Mouse (Mus musculus): ENCODE measurements at regions not wholly inside any gene's neighbourhood (a gene's known extent, or its start where the extent isn't known, plus 50 kb on each side); places are given as distances from the start of the nearest gene placed in this dataset.
A peak's percentile ranks its signal among the peaks of the same experiment; 100 is the strongest.

DNA sequence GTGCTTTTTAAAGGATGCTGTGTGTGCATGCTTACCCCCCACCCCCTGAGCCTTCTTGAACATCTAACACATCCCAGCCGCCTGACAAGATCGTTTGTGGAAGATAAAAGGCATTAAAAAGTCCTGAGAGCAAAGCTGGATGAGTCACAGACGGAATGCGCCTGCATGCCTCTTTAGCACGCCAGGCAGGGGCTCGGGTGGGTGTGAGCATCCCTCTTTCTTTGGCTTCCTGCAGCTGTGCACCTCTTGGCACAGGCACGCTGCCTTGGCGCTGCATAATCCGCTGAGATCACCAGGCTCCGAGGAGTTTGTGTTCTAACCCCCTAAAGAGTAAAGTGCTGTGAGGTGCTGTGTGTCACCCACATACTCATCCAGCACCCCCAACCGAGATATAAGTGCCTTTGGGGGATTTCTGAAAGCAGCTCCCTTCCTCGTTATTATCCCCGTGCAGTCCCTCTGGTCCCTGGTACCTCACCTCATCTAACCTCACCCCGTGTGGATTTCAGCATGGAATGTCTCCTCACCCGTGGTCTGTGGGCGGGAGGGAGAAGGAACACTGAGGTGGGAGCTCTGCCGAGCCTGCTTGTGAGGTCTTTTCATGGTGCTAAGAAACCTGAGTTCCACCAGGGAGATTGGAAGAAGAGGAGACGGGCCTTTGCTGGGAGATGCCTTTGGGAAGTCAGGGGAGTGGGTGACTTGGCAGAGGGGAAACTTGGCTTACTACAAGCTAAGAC is 117.8 kb upstream of the Topaz1 start:
- WGBS: 27% methylated on average over 18 of the region's 18 CpGs
- no peak overlapping the region for H3K4me3 ChIP-seq (ENCODE audit: low read depth, low read length)
- H3K36me3 ChIP-seq (ENCODE audit: control insufficient read depth, insufficient read depth, low read length): no peaks in the 10 kb centered on the region
- ATAC-seq (ENCODE audit: low FRiP score) (no peak), DNase-seq (ENCODE audit: low spot score, missing footprints) (peak; percentile 78)
- H3K27me3 ChIP-seq (ENCODE audit: control insufficient read depth, insufficient read depth, low read length): no peaks in the 10 kb centered on the region
- H3K4me2 ChIP-seq: no peak overlapping the region
- peaks cover 4% of the 10 kb centered on the region for H3K4me1 ChIP-seq (ENCODE audit: control insufficient read depth, insufficient read depth, low read length)
- H3K9ac ChIP-seq (ENCODE audit: low read length): no peak overlapping the region
- no peaks in the 10 kb centered on the region for H3K9me3 ChIP-seq (ENCODE audit: control insufficient read depth, low read length)
- H3K27ac ChIP-seq (ENCODE audit: low read depth, low read length): no peak overlapping the region

DNA sequence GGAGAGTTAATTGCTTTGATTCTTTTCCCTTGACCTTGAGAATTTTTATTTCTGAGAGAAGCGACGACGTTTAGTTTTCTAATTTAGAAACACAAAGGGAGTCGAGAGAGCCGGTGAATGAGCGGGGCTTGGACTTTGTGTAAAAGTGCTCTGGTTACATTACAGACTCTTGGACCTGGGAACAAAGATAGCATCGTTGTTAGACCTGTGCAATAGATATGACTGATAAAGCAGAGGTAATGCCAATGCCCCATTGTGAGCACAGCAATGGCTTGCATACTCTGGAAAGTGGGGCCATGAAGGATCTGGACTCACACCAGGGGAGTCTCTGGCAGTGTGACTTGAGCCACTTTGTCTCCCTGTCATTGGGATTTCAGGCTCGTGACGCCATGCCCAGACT is 115.4 kb upstream of the Topaz1 start:
- Histone ChIP-seq H3K9me3 (ENCODE audit: control insufficient read depth, low read length) (no peaks in the 10 kb centered on the region), H3K27ac (ENCODE audit: low read depth, low read length) (no peak overlapping the region), H3K4me2 (no peak overlapping the region), H3K4me3 (ENCODE audit: low read depth, low read length) (no peak overlapping the region), H3K4me1 (ENCODE audit: control insufficient read depth, insufficient read depth, low read length) (peaks cover 4% of the 10 kb centered on the region), H3K36me3 (ENCODE audit: control insufficient read depth, insufficient read depth, low read length) (no peaks in the 10 kb centered on the region), H3K27me3 (ENCODE audit: control insufficient read depth, insufficient read depth, low read length) (no peaks in the 10 kb centered on the region), H3K9ac (ENCODE audit: low read length) (no peak overlapping the region)
- WGBS: 81% methylated on average over 9 of the region's 9 CpGs
- DNase-seq (ENCODE audit: low spot score, missing footprints): no peak
- no peak for ATAC-seq (ENCODE audit: low FRiP score)

DNA sequence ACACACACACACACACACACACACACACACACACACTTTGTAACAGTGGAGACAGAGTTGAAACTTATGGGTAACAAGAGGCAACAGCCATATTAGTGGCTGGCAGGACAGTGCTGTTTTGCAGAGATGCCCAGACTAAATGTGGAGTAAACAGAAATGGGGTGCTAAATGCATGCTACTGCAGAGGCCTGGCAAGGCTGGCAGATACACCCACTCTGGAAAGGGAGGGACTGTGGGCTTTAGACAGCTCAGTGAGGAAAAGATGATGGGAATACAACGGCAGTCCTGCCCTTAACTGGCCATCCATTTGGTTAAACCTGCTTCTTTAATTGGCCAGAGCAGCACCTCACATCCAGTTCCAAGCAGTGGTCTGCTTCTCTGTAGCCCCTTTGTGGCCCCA is 113.7 kb upstream of the Topaz1 start:
- ATAC-seq (ENCODE audit: low FRiP score) (no peak), DNase-seq (ENCODE audit: low spot score, missing footprints) (no peak)
- Histone ChIP-seq H3K4me1 (ENCODE audit: control insufficient read depth, insufficient read depth, low read length) (peaks cover 4% of the 10 kb centered on the region), H3K4me2 (no peak overlapping the region), H3K27ac (ENCODE audit: low read depth, low read length) (no peak overlapping the region), H3K36me3 (ENCODE audit: control insufficient read depth, insufficient read depth, low read length) (no peaks in the 10 kb centered on the region), H3K9ac (ENCODE audit: low read length) (no peak overlapping the region), H3K27me3 (ENCODE audit: control insufficient read depth, insufficient read depth, low read length) (no peaks in the 10 kb centered on the region), H3K4me3 (ENCODE audit: low read depth, low read length) (no peak overlapping the region), H3K9me3 (ENCODE audit: control insufficient read depth, low read length) (no peaks in the 10 kb centered on the region)
- 91% methylated on average over 1 of the region's 1 CpGs for WGBS

GRCm38 (mm10) chr9:122635138-122635964 is 111.8 kb upstream of the Topaz1 start:
- Histone ChIP-seq H3K9me3 (ENCODE audit: control insufficient read depth, low read length) (no peaks in the 10 kb centered on the region), H3K4me1 (ENCODE audit: control insufficient read depth, insufficient read depth, low read length) (no peaks in the 10 kb centered on the region), H3K4me2 (no peak overlapping the region), H3K27ac (ENCODE audit: low read depth, low read length) (no peak overlapping the region), H3K27me3 (ENCODE audit: control insufficient read depth, insufficient read depth, low read length) (no peaks in the 10 kb centered on the region), H3K9ac (ENCODE audit: low read length) (no peak overlapping the region), H3K36me3 (ENCODE audit: control insufficient read depth, insufficient read depth, low read length) (no peaks in the 10 kb centered on the region), H3K4me3 (ENCODE audit: low read depth, low read length) (no peak overlapping the region)
- no peak for ATAC-seq (ENCODE audit: low FRiP score)
- 55% methylated on average over 10 of the region's 10 CpGs for WGBS
- no peak for DNase-seq (ENCODE audit: low spot score, missing footprints)

DNA sequence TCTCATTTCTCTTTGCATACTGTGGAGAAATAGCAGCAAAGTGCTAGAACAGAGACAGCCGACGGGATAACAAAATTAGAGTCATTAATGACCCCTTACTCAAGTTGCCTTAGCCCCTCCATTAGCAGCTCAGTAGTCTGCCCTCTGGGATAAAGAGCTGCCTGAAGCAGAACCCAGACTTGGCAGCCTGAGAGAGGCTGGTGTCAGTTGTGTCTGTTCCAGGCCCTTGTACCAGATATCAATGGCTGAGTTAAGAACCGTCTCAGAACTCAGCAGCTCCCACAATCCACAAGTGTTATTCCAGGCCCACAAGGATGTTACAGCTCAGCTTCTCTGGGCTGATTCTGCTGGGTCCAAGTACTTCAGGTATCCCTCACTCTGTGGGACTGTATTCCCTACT is 109.6 kb upstream of the Topaz1 start:
- 83% methylated on average over 3 of the region's 3 CpGs for WGBS

GRCm38 (mm10) chr9:122639239-122639638 is 107.9 kb upstream of the Topaz1 start:
- Histone ChIP-seq H3K4me3 (ENCODE audit: low read depth, low read length) (no peak overlapping the region), H3K27me3 (ENCODE audit: control insufficient read depth, insufficient read depth, low read length) (no peaks in the 10 kb centered on the region)

More for the DNA sequence above, 109.6 kb upstream of the Topaz1 start:
- H3K4me1 ChIP-seq (ENCODE audit: control insufficient read depth, insufficient read depth, low read length): no peaks in the 10 kb centered on the region
- H3K9ac ChIP-seq (ENCODE audit: low read length): no peak overlapping the region
- H3K27me3 ChIP-seq (ENCODE audit: control insufficient read depth, insufficient read depth, low read length): no peaks in the 10 kb centered on the region
- DNase-seq (ENCODE audit: low spot score, missing footprints) (no peak), ATAC-seq (ENCODE audit: low FRiP score) (no peak)
- no peak overlapping the region for H3K27ac ChIP-seq (ENCODE audit: low read depth, low read length)
- H3K9me3 ChIP-seq (ENCODE audit: control insufficient read depth, low read length): no peaks in the 10 kb centered on the region
- no peaks in the 10 kb centered on the region for H3K36me3 ChIP-seq (ENCODE audit: control insufficient read depth, insufficient read depth, low read length)
- H3K4me3 ChIP-seq (ENCODE audit: low read depth, low read length): no peak overlapping the region
- no peak overlapping the region for H3K4me2 ChIP-seq

GRCm38 (mm10) chr9:122642913-122643312 is 104.2 kb upstream of the Topaz1 start:
- Histone ChIP-seq H3K4me3 (ENCODE audit: low read depth, low read length) (no peak overlapping the region), H3K4me2 (no peak overlapping the region), H3K4me1 (ENCODE audit: control insufficient read depth, insufficient read depth, low read length) (no peaks in the 10 kb centered on the region), H3K27me3 (ENCODE audit: control insufficient read depth, insufficient read depth, low read length) (no peaks in the 10 kb centered on the region), H3K36me3 (ENCODE audit: control insufficient read depth, insufficient read depth, low read length) (no peaks in the 10 kb centered on the region), H3K9me3 (ENCODE audit: control insufficient read depth, low read length) (no peaks in the 10 kb centered on the region), H3K9ac (ENCODE audit: low read length) (no peak overlapping the region), H3K27ac (ENCODE audit: low read depth, low read length) (no peak overlapping the region)
- 80% methylated on average over 7 of the region's 7 CpGs for WGBS
- no peak for ATAC-seq (ENCODE audit: low FRiP score)
- DNase-seq (ENCODE audit: low spot score, missing footprints): no peak

More at GRCm38 (mm10) chr9:122639239-122639638, 107.9 kb upstream of the Topaz1 start:
- ATAC-seq (ENCODE audit: low FRiP score): no peak
- Histone ChIP-seq H3K27ac (ENCODE audit: low read depth, low read length) (no peak overlapping the region), H3K4me1 (ENCODE audit: control insufficient read depth, insufficient read depth, low read length) (no peaks in the 10 kb centered on the region), H3K36me3 (ENCODE audit: control insufficient read depth, insufficient read depth, low read length) (no peaks in the 10 kb centered on the region), H3K9ac (ENCODE audit: low read length) (no peak overlapping the region), H3K4me2 (no peak overlapping the region), H3K9me3 (ENCODE audit: control insufficient read depth, low read length) (no peaks in the 10 kb centered on the region)
- no peak for DNase-seq (ENCODE audit: low spot score, missing footprints)
- WGBS: 85% methylated on average over 4 of the region's 4 CpGs

GRCm38 (mm10) chr9:122645569-122645968 is 101.6 kb upstream of the Topaz1 start:
- Histone ChIP-seq H3K9me3 (ENCODE audit: control insufficient read depth, low read length) (no peaks in the 10 kb centered on the region), H3K36me3 (ENCODE audit: control insufficient read depth, insufficient read depth, low read length) (no peaks in the 10 kb centered on the region), H3K4me1 (ENCODE audit: control insufficient read depth, insufficient read depth, low read length) (no peaks in the 10 kb centered on the region), H3K27me3 (ENCODE audit: control insufficient read depth, insufficient read depth, low read length) (no peaks in the 10 kb centered on the region), H3K4me3 (ENCODE audit: low read depth, low read length) (no peak overlapping the region), H3K4me2 (no peak overlapping the region), H3K9ac (ENCODE audit: low read length) (no peak overlapping the region), H3K27ac (ENCODE audit: low read depth, low read length) (no peak overlapping the region)
- no peak for ATAC-seq (ENCODE audit: low FRiP score)
- no peak for DNase-seq (ENCODE audit: low spot score, missing footprints)
- WGBS: 81% methylated on average over 5 of the region's 5 CpGs

GRCm38 (mm10) chr9:122650862-122651261 is 96.3 kb upstream of the Topaz1 start:
- no peak overlapping the region for H3K4me2 ChIP-seq
- H3K27ac ChIP-seq (ENCODE audit: low read depth, low read length): no peak overlapping the region
- H3K27me3 ChIP-seq (ENCODE audit: control insufficient read depth, insufficient read depth, low read length): no peaks in the 10 kb centered on the region
- WGBS: 85% methylated on average over 3 of the region's 3 CpGs
- no peaks in the 10 kb centered on the region for H3K9me3 ChIP-seq (ENCODE audit: control insufficient read depth, low read length)
- H3K4me1 ChIP-seq (ENCODE audit: control insufficient read depth, insufficient read depth, low read length): no peaks in the 10 kb centered on the region
- no peak overlapping the region for H3K4me3 ChIP-seq (ENCODE audit: low read depth, low read length)
- H3K36me3 ChIP-seq (ENCODE audit: control insufficient read depth, insufficient read depth, low read length): no peaks in the 10 kb centered on the region
- DNase-seq (ENCODE audit: low spot score, missing footprints): no peak
- no peak overlapping the region for H3K9ac ChIP-seq (ENCODE audit: low read length)
- no peak for ATAC-seq (ENCODE audit: low FRiP score)
